Mouse (Mus musculus) gastrocnemius, postnatal 36 days (tissue): ENCODE data around the gene Ldlrad2. TPM values are rescaled to one million over a fixed set of nuclear protein-coding genes. Genes with fewer than 3 reads are reported as not detected.

Experiments
- DNase-seq, 2 experiments: peaks; one replicate each; pipeline ENCODE4 v3.0.0; 2022
- intact Hi-C: fragments of 180-260 bp; cut with DNase I; formaldehyde crosslinking; loops from one replicate; pipeline ENCODE4 v1.15.1; 2025
- microRNA-seq, 2 experiments: library from miRNA; unstranded; fragments of <30 nt; microRNA quantifications; one replicate each; pipeline ENCODE4 v1.2.0; 2021
- total RNA-seq, 2 experiments: library from RNA; stranded (reverse); gene quantifications; 2 replicates each; pipeline ENCODE4 v1.2.3; 2021

Ldlrad2 gene
- total RNA-seq, 2 experiments from 2014 or later, result not detected

DNA sequence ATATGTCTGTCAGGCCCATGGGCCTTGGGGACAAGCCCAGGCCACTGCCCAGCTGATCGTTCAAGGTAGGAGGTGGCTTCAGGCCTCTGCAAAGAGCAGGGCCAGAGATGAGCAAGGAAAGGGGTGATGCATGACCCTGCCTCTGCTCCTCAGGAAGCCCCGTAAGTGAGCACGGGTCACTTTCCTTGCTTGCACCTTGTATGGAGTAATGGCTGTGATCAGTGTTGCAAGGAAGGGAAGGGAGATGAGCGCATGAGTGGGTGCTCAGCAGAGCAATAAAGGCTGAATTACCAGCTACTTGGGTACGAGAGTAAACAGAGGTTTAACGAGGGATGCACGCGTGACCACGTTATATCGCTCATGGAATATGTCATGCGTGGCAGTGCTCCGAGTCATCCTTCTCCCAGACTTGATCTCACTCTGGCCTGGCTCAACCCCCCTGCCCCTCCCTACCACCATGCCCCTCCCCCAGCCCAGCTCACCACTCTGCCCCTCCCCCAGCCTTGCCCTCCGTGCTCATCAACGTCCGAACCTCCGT lies 17.6 kb downstream of the Ldlrad2 start:
- no peak for DNase-seq
- intact Hi-C loops, result no loop called here

GRCm38 (mm10) chr4:137553466-137553865 lies 20.9 kb downstream of the Ldlrad2 start:
- intact Hi-C loops, result no loop called here

GRCm38 (mm10) chr4:137546003-137546525 lies 28.3 kb downstream of the Ldlrad2 start:
- no peak for DNase-seq
- intact Hi-C loops, result no loop called here

More at GRCm38 (mm10) chr4:137553466-137553865, 20.9 kb downstream of the Ldlrad2 start:
- DNase-seq, result no peak

GRCm38 (mm10) chr4:137545568-137545967 lies 28.8 kb downstream of the Ldlrad2 start:
- intact Hi-C loops, result no loop called here
- no peak for DNase-seq

GRCm38 (mm10) chr4:137542968-137543367 lies 31.4 kb downstream of the Ldlrad2 start:
- intact Hi-C loops, result loop anchor here (2.0 kb wide), 1 partner anchor 98 kb away; no protein-coding TSS in a partner anchor
- DNase-seq, result no peak

GRCm38 (mm10) chr4:137540356-137540755 lies 34.0 kb downstream of the Ldlrad2 start:
- no peak for DNase-seq
- intact Hi-C loops, result no loop called here

DNA sequence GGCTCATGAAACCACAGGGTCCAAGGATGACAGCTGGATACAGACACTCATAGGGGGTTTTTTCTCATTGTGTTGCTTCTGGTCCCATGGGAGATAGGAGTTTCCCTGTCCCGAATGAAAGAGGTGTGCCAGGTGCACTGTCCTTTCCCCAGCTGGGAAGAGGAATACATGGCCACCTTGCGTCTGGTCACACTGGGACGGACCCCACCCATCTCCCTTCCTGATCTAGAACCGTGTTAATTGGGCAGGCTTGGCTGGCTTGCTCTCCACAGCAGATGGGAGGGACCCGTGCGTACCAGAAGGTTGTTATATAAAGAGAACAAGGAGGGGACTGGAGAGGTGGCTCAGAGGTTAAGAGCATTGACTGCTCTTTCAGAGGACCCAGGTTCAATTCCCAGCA lies 46.5 kb downstream of the Ldlrad2 start:
- DNase-seq, result no peak
- intact Hi-C loops, result no loop called here

DNA sequence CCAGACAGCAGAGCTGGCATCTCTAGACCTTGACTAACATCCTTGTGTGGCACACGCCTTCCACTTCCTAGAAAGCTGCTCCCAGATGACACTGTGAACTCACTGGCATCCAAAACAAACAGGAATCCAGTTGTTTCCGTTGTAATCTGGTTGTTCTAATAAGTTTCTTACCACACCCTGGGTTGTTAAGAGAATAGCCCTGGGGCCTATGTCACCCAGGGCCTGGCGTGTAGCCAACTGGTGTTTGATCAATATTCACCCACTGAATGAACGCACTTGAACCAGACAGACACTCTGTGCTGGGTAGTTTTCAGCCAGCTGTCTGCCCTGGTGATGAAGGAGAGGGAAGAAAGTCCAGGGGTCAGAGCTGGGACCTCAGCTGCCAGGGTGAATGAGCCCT lies 47.0 kb downstream of the Ldlrad2 start:
- intact Hi-C loops, result no loop called here
- no peak for DNase-seq

DNA sequence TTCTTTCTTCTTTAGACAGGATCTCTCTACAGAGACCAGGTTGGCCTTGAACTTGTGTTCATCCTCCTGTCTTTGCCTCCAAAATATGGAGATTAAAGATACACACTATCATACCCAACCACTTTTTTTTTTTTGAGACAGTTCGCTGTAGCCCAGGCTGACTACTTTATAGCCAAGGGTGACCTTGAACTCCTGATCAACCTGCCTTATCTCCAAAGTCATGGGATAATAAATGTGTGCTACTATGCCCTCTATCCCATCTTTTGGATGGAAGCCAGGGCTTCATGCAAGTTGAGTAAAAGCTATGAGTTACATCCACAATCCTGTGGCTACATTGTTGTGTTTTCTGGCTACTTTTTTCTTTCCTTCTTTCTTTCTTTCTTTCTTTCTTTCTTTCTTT lies 48.9 kb downstream of the Ldlrad2 start:
- no peak for DNase-seq
- intact Hi-C loops, result no loop called here

Small RNA genes within 50 kb of the gene (microRNA-seq; reads per million reads assigned to microRNA genes)
- 3.2 to 3.7 reads per million in 2 experiments for gene Mir7018

Other genes starting within 250 kb of the Ldlrad2 start
- 100 to 1,000 TPM; 158 to 176 TPM for gene Cdc42, start 216.8 kb downstream of the Ldlrad2 start, total RNA-seq
- gene Cela3a, start 164.8 kb downstream of the Ldlrad2 start, total RNA-seq, result not detected
- not detected for gene Cela3b, start 144.0 kb downstream of the Ldlrad2 start, total RNA-seq
- gene 1700013G24Rik, start 121.3 kb downstream of the Ldlrad2 start, total RNA-seq, result not detected
- 10 to 100 TPM; 84.4 to 94.7 TPM for gene Hspg2, start 105.8 kb downstream of the Ldlrad2 start, total RNA-seq
- 10 to 100 TPM; 23.3 to 25.9 TPM for gene Usp48, start 19.2 kb upstream of the Ldlrad2 start, total RNA-seq
- 10 to 100 TPM in 1 of 2 experiments, 1 to 10 TPM in 1; 5.4 to 10.7 TPM for gene Rap1gap, start 90.2 kb upstream of the Ldlrad2 start, total RNA-seq
- gene Alpl, start 221.8 kb upstream of the Ldlrad2 start, total RNA-seq, result 10 to 100 TPM; 14.1 to 15.9 TPM